Mouse (Mus musculus): ENCODE measurements around the gene Fcgr1.

- no peak for TF ChIP-seq GATA1 (IDR thresholded peaks at IDR 0.05; ENCODE audit: borderline replicate concordance, low read length)
- TF ChIP-seq FLI1 (IDR thresholded peaks at IDR 0.05; ENCODE audit: low read length), result no peak
These were observed 36.4 kb upstream of the Fcgr1 start for GRCm38 (mm10) chr3:96330181-96330580.
